Mouse (Mus musculus): ENCODE measurements around the gene Tpx2. TPM values are rescaled to one million over a fixed set of nuclear protein-coding genes. Genes with fewer than 3 reads are reported as not detected.

Tpx2 gene
- polyA plus RNA-seq, 1 experiment: 0.39 TPM

GRCm38 (mm10) chr2:152924128-152924527, 76.4 kb downstream of the Tpx2 start:
- 38% methylated on average over 8 of the region's 8 CpGs for WGBS
- Histone ChIP-seq H3K27me3 (replicated peaks; ENCODE audit: control insufficient read depth, insufficient read depth, low read length) (no peaks in the 10 kb centered on the region), H3K27ac (ENCODE audit: insufficient read depth, low read depth, low read length) (no peak overlapping the region), H3K4me3 (ENCODE audit: insufficient read depth, low read depth, low read length) (no peak overlapping the region), H3K4me1 (ENCODE audit: control insufficient read depth, insufficient read depth, low read length) (0 out of 2 replicates have a peak, but pooled peaks cover 5% of the 10 kb centered on the region), H3K36me3 (ENCODE audit: control insufficient read depth, insufficient read depth, low read length) (no peaks in the 10 kb centered on the region)
- TF ChIP-seq POLR2A (IDR thresholded peaks at IDR 0.05; ENCODE audit: low read depth, low read length): no peak
- DNase-seq: no peak

- no peak overlapping the region for H3K4me3 ChIP-seq (ENCODE audit: insufficient read depth, low read depth, low read length)
- WGBS: 84% methylated on average over 5 of the region's 5 CpGs
- H3K4me1 ChIP-seq (ENCODE audit: control insufficient read depth, insufficient read depth, low read length): 0 out of 2 replicates have a peak, but pooled peaks cover 5% of the 10 kb centered on the region
- no peaks in the 10 kb centered on the region for H3K27me3 ChIP-seq (replicated peaks; ENCODE audit: control insufficient read depth, insufficient read depth, low read length)
- H3K36me3 ChIP-seq (ENCODE audit: control insufficient read depth, insufficient read depth, low read length): no peaks in the 10 kb centered on the region
- no peak for DNase-seq
- no peak overlapping the region for H3K27ac ChIP-seq (ENCODE audit: insufficient read depth, low read depth, low read length)
- TF ChIP-seq POLR2A (IDR thresholded peaks at IDR 0.05; ENCODE audit: low read depth, low read length) (no peak), CTCF (conservative IDR thresholded peaks at IDR 0.05; ENCODE audit: insufficient read depth, insufficient read length, low read depth, low read length) (no peak)
Measured at GRCm38 (mm10) chr2:152924543-152924942, 76.8 kb downstream of the Tpx2 start.

- H3K4me1 ChIP-seq (ENCODE audit: control insufficient read depth, insufficient read depth, low read length): 0 out of 2 replicates have a peak, but pooled peaks cover 5% of the 10 kb centered on the region
- WGBS: 57% methylated on average over 11 of the region's 11 CpGs
- no peaks in the 10 kb centered on the region for H3K27me3 ChIP-seq (replicated peaks; ENCODE audit: control insufficient read depth, insufficient read depth, low read length)
- no peak for TF ChIP-seq POLR2A (IDR thresholded peaks at IDR 0.05; ENCODE audit: low read depth, low read length)
- no peak for TF ChIP-seq CTCF (conservative IDR thresholded peaks at IDR 0.05; ENCODE audit: insufficient read depth, insufficient read length, low read depth, low read length)
- no peak overlapping the region for H3K4me3 ChIP-seq (ENCODE audit: insufficient read depth, low read depth, low read length)
- H3K27ac ChIP-seq (ENCODE audit: insufficient read depth, low read depth, low read length): no peak overlapping the region
- DNase-seq: peak; percentile 81
- H3K36me3 ChIP-seq (ENCODE audit: control insufficient read depth, insufficient read depth, low read length): no peaks in the 10 kb centered on the region
Measured at GRCm38 (mm10) chr2:152925189-152925872, 77.6 kb downstream of the Tpx2 start.

- H3K4me1 ChIP-seq (ENCODE audit: control insufficient read depth, insufficient read depth, low read length): 0 out of 2 replicates have a peak, but pooled peaks cover 5% of the 10 kb centered on the region
- H3K27me3 ChIP-seq (replicated peaks; ENCODE audit: control insufficient read depth, insufficient read depth, low read length): no peaks in the 10 kb centered on the region
- H3K27ac ChIP-seq (ENCODE audit: insufficient read depth, low read depth, low read length): no peak overlapping the region
- H3K4me3 ChIP-seq (ENCODE audit: insufficient read depth, low read depth, low read length): no peak overlapping the region
- DNase-seq: no peak
- TF ChIP-seq CTCF (conservative IDR thresholded peaks at IDR 0.05; ENCODE audit: insufficient read depth, insufficient read length, low read depth, low read length) (no peak), POLR2A (IDR thresholded peaks at IDR 0.05; ENCODE audit: low read depth, low read length) (no peak)
- H3K36me3 ChIP-seq (ENCODE audit: control insufficient read depth, insufficient read depth, low read length): no peaks in the 10 kb centered on the region
- 69% methylated on average over 9 of the region's 9 CpGs for WGBS
Measured at GRCm38 (mm10) chr2:152926896-152927295, 79.1 kb downstream of the Tpx2 start.

GRCm38 (mm10) chr2:152927371-152927770, 79.6 kb downstream of the Tpx2 start:
- Histone ChIP-seq H3K4me1 (ENCODE audit: control insufficient read depth, insufficient read depth, low read length) (0 out of 2 replicates have a peak, but pooled peaks cover 5% of the 10 kb centered on the region), H3K27ac (ENCODE audit: insufficient read depth, low read depth, low read length) (no peak overlapping the region)

GRCm38 (mm10) chr2:152928219-152928987, 80.6 kb downstream of the Tpx2 start:
- Histone ChIP-seq H3K4me1 (ENCODE audit: control insufficient read depth, insufficient read depth, low read length) (0 out of 2 replicates have a peak, but pooled peaks cover 5% of the 10 kb centered on the region), H3K27me3 (replicated peaks; ENCODE audit: control insufficient read depth, insufficient read depth, low read length) (no peaks in the 10 kb centered on the region), H3K36me3 (ENCODE audit: control insufficient read depth, insufficient read depth, low read length) (no peaks in the 10 kb centered on the region), H3K27ac (ENCODE audit: insufficient read depth, low read depth, low read length) (peak overlapping the region; percentile 40; the same call in 1 of the 2 replicates), H3K4me3 (ENCODE audit: insufficient read depth, low read depth, low read length) (no peak overlapping the region)
- 35% methylated on average over 14 of the region's 14 CpGs for WGBS
- TF ChIP-seq POLR2A (IDR thresholded peaks at IDR 0.05; ENCODE audit: low read depth, low read length): no peak
- no peak for TF ChIP-seq CTCF (conservative IDR thresholded peaks at IDR 0.05; ENCODE audit: insufficient read depth, insufficient read length, low read depth, low read length)
- DNase-seq: peak; percentile 45

More at GRCm38 (mm10) chr2:152927371-152927770, 79.6 kb downstream of the Tpx2 start:
- H3K4me3 ChIP-seq (ENCODE audit: insufficient read depth, low read depth, low read length): no peak overlapping the region
- WGBS: 33% methylated on average over 5 of the region's 5 CpGs
- no peak for DNase-seq
- TF ChIP-seq CTCF (conservative IDR thresholded peaks at IDR 0.05; ENCODE audit: insufficient read depth, insufficient read length, low read depth, low read length): no peak
- no peak for TF ChIP-seq POLR2A (IDR thresholded peaks at IDR 0.05; ENCODE audit: low read depth, low read length)
- H3K27me3 ChIP-seq (replicated peaks; ENCODE audit: control insufficient read depth, insufficient read depth, low read length): no peaks in the 10 kb centered on the region
- H3K36me3 ChIP-seq (ENCODE audit: control insufficient read depth, insufficient read depth, low read length): no peaks in the 10 kb centered on the region

GRCm38 (mm10) chr2:152928988-152929370, 81.2 kb downstream of the Tpx2 start:
- DNase-seq: no peak
- H3K27ac ChIP-seq (ENCODE audit: insufficient read depth, low read depth, low read length): peak overlapping the region; percentile 8; the same call in 1 of the 2 replicates
- no peak for TF ChIP-seq CTCF (conservative IDR thresholded peaks at IDR 0.05; ENCODE audit: insufficient read depth, insufficient read length, low read depth, low read length)
- TF ChIP-seq POLR2A (IDR thresholded peaks at IDR 0.05; ENCODE audit: low read depth, low read length): no peak
- H3K27me3 ChIP-seq (replicated peaks; ENCODE audit: control insufficient read depth, insufficient read depth, low read length): no peaks in the 10 kb centered on the region
- WGBS: 59% methylated on average over 3 of the region's 3 CpGs
- 0 out of 2 replicates have a peak, but pooled peaks cover 5% of the 10 kb centered on the region for H3K4me1 ChIP-seq (ENCODE audit: control insufficient read depth, insufficient read depth, low read length)
- H3K4me3 ChIP-seq (ENCODE audit: insufficient read depth, low read depth, low read length): no peak overlapping the region
- no peaks in the 10 kb centered on the region for H3K36me3 ChIP-seq (ENCODE audit: control insufficient read depth, insufficient read depth, low read length)

Data from kidney, adult 2 months (tissue).